Mouse (Mus musculus): Measurements from ENCODE around the gene Sdk2. TPM values are rescaled to one million over a fixed set of nuclear protein-coding genes. Genes with fewer than 3 reads are reported as not detected.

Gene Sdk2
- total and polyA plus RNA-seq, 3 experiments: 1.2 to 4.8 (median 1.3) TPM

DNA sequence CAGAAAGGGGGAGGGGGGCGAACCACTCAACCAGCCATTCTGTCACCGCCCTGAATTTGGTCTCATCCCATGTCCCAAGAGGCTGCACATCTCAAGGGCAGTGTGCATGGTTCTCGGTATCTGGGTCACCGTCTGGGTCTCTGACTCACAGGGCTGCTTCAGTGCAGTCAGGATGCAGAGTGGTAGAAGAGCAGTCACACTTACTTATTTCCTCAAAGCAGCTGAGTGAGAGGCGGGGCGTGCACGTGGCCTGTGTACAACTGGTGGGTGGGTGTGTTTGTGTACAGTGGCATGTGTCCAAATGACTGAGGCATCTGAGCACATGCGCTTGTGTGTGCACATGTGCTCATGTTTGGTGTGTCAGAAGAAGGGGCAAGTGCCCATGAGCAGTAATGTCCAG is 28.8 kb downstream of the Sdk2 start:
- no peak for DNase-seq (ENCODE audit: extremely low read depth)
- Histone ChIP-seq H3K9ac (ENCODE audit: insufficient read depth, low read depth) (no peak overlapping the region), H3K27me3 (replicated peaks) (peaks cover 70% of the 10 kb centered on the region), H3K9me3 (replicated peaks; ENCODE audit: low read length) (no peaks in the 10 kb centered on the region), H3K4me3 (replicated peaks in 1 of 3; ENCODE audit: low read depth in 2 of 3, low read length in 2 of 3, poor library complexity in 1 of 3) (no peak overlapping the region), H3K4me1 (ENCODE audit: control insufficient read depth in 1 of 2, insufficient read depth in 2 of 2) (no peaks in the 10 kb centered on the region), H3K79me2 (replicated peaks; ENCODE audit: control insufficient read depth, extremely low read depth, insufficient read depth, poor library complexity, severe bottlenecking) (no peaks in the 10 kb centered on the region), H3K36me3 (replicated peaks in 1 of 2; ENCODE audit: control insufficient read depth in 1 of 2, insufficient read depth in 1 of 2, low read length in 1 of 2) (no peaks in the 10 kb centered on the region), H3K27ac (ENCODE audit: insufficient read depth, low read depth) (no peak overlapping the region), H3K4me2 (ENCODE audit: insufficient read depth, low read depth, poor library complexity, severe bottlenecking) (no peak overlapping the region)
- in situ Hi-C loops (cut with MboI; ENCODE audit: low pct_ligation_motif_present, low pct_unique_long_range_greater_than_20kb, low sequenced_read_pairs) (no loop called here), dilution Hi-C loops (cut with MboI; ENCODE audit: extremely low pct_ligation_motif_present, extremely low pct_unique_long_range_greater_than_20kb, low sequenced_read_pairs) (no loop called here)
- TF ChIP-seq MAZ (IDR thresholded peaks at IDR 0.05; ENCODE audit: low read depth, low read length) (no peak), TBP (conservative IDR thresholded peaks at IDR 0.05; ENCODE audit: low read depth, low read length) (no peak), MAFK (IDR thresholded peaks at IDR 0.05; ENCODE audit: insufficient replicate concordance, low read length) (no peak), ELF1 (IDR thresholded peaks at IDR 0.05; ENCODE audit: low read depth, low read length) (no peak), NRF1 (IDR thresholded peaks at IDR 0.05; ENCODE audit: low read depth, low read length) (no peak), PAX5 (IDR thresholded peaks at IDR 0.05; ENCODE audit: low read length) (no peak), JUN (IDR thresholded peaks at IDR 0.05; ENCODE audit: insufficient read depth, low read depth, low read length) (no peak), CHD1 (IDR thresholded peaks at IDR 0.05; ENCODE audit: low read depth, low read length) (no peak), E2F4 (IDR thresholded peaks at IDR 0.05; ENCODE audit: insufficient replicate concordance, low read depth, low read length) (no peak), ZMIZ1 (IDR thresholded peaks at IDR 0.05; ENCODE audit: low read depth, low read length) (no peak), MEF2A (IDR thresholded peaks at IDR 0.05; ENCODE audit: borderline replicate concordance, low read depth, low read length) (no peak), MXI1 (IDR thresholded peaks at IDR 0.05; ENCODE audit: low read depth, low read length) (no peak), ETS1 (conservative IDR thresholded peaks at IDR 0.05; ENCODE audit: low read depth, low read length) (no peak), TCF12 (IDR thresholded peaks at IDR 0.05; ENCODE audit: low read depth, low read length) (no peak)

DNA sequence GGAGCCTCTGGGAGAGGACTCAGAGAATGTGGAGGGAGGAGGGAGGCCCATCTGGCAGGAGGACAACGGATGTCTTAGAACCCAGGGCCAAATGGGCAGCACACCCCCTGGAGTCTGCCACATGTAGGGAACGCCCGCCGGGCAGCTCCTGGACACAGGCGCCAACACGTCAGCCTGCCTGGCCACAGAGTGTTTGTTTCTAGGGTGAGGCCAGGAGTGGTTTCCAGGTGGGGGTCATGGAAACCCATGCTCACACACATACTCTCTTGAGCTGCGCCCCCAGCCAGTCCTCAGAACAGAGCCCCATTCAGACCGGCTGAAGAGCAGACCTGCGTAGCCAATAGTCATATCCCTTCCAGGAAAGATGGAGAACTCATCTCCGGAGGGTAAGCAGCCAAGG is 35.4 kb downstream of the Sdk2 start:
- no peak overlapping the region for H3K4me2 ChIP-seq (ENCODE audit: insufficient read depth, low read depth, poor library complexity, severe bottlenecking)
- no peaks in the 10 kb centered on the region for H3K9me3 ChIP-seq (replicated peaks; ENCODE audit: low read length)

More for the DNA sequence above, 35.4 kb downstream of the Sdk2 start:
- no peak overlapping the region for H3K27ac ChIP-seq (ENCODE audit: insufficient read depth, low read depth)
- no peak overlapping the region for H3K9ac ChIP-seq (ENCODE audit: insufficient read depth, low read depth)
- TF ChIP-seq USF1 (IDR thresholded peaks at IDR 0.05; ENCODE audit: low read depth, low read length): no peak
- peaks cover 52% of the 10 kb centered on the region for H3K27me3 ChIP-seq (replicated peaks)
- DNase-seq (ENCODE audit: extremely low read depth): no peak
- H3K79me2 ChIP-seq (replicated peaks; ENCODE audit: control insufficient read depth, extremely low read depth, insufficient read depth, poor library complexity, severe bottlenecking): no peaks in the 10 kb centered on the region
- no peaks in the 10 kb centered on the region for H3K36me3 ChIP-seq (replicated peaks in 1 of 2; ENCODE audit: control insufficient read depth in 1 of 2, insufficient read depth in 1 of 2, low read length in 1 of 2)
- dilution Hi-C loops (cut with MboI; ENCODE audit: extremely low pct_ligation_motif_present, extremely low pct_unique_long_range_greater_than_20kb, low sequenced_read_pairs) (no loop called here), in situ Hi-C loops (cut with MboI; ENCODE audit: low pct_ligation_motif_present, low pct_unique_long_range_greater_than_20kb, low sequenced_read_pairs) (no loop called here)
- H3K4me3 ChIP-seq (replicated peaks in 1 of 3; ENCODE audit: low read depth in 2 of 3, low read length in 2 of 3, poor library complexity in 1 of 3): no peak overlapping the region
- H3K4me1 ChIP-seq (ENCODE audit: control insufficient read depth in 1 of 2, insufficient read depth in 2 of 2): peaks cover 0 to 9% of the 10 kb centered on the region in 2 experiments; a peak in 2 of 4 replicates

Measured in CH12.LX (cell line).